Mouse (Mus musculus) embryonic fibroblast, embryonic 13.5 days (primary cell): Measurements from ENCODE around the gene Phldb2. TPM values are rescaled to one million over a fixed set of nuclear protein-coding genes. Genes with fewer than 3 reads are reported as not detected.

ENCODE experiments used
- H3K27ac ChIP-seq: 2 replicates; pipeline ENCODE4 v1.5.1; 2012; ENCODE audit warnings: low read length, control low read depth, inconsistent platforms; ENCODE audit not compliant: insufficient read depth
- H3K4me1 ChIP-seq: 2 replicates; pipeline ENCODE4 v1.6.1; 2011; ENCODE audit warnings: low read length; ENCODE audit not compliant: control insufficient read depth, insufficient read depth
- H3K4me3 ChIP-seq: 2 replicates; pipeline ENCODE4 v1.5.1; 2011; ENCODE audit warnings: mild to moderate bottlenecking, control low read depth, low read length; ENCODE audit not compliant: insufficient read depth
- CTCF ChIP-seq: IDR thresholded peaks from 2 replicates; pipeline ENCODE4 v1.5.1; 2011; ENCODE audit warnings: mild to moderate bottlenecking, control low read depth, low read length, moderate library complexity, borderline replicate concordance; ENCODE audit not compliant: insufficient read depth
- POLR2A ChIP-seq: IDR thresholded peaks from 2 replicates; pipeline ENCODE4 v1.6.1; 2011; ENCODE audit warnings: low read depth, mild to moderate bottlenecking, control low read depth, low read length, moderate library complexity
- polyA plus RNA-seq: library from polyadenylated mRNA; stranded (reverse); fragments of >200 nt; gene quantifications from 2 replicates; pipeline ENCODE4 v1.2.4, GENCODE M21; 2011; ENCODE audit warnings: low read depth; ENCODE audit not compliant: missing spikeins, insufficient read length

Phldb2 gene
- polyA plus RNA-seq, 1 experiment = 253 TPM

DNA sequence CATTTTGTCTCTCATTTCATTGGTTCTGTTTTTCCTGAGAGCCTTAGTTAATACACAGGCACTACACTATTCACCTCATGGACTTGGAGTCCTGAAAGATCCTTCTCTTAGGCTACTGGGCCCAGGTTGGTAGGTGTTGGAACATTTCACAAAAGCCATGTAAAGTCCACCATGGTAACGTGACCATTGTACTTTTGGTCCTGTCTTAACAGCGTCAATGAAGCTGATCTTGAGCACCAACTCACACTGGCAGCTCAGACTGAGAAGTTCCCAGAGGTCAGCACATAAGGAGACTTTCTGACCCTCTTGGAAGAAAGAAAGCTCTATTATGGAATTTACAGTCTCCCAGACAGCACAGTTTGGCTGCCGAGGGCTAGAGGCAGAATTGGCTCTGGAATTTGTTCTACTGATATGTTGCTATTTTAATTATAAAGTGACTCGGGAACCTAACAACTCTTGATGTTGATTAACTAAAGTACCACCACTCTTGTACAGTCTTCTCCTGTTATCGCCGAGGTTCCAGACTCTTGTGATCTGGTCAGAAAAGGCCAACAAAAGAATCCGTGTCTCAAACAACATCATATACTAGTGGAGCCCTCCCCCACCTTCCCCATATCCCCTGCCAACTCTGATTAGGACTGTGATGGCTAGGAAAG, 72.1 kb downstream of the Phldb2 start:
- TF ChIP-seq POLR2A = no peak
- no peak for TF ChIP-seq CTCF
- H3K4me3 ChIP-seq = no peak overlapping the region
- peaks cover 9% of the 10 kb centered on the region for H3K4me1 ChIP-seq
- peak overlapping the region; percentile 32; the same call in 1 of the 2 replicates for H3K27ac ChIP-seq

DNA sequence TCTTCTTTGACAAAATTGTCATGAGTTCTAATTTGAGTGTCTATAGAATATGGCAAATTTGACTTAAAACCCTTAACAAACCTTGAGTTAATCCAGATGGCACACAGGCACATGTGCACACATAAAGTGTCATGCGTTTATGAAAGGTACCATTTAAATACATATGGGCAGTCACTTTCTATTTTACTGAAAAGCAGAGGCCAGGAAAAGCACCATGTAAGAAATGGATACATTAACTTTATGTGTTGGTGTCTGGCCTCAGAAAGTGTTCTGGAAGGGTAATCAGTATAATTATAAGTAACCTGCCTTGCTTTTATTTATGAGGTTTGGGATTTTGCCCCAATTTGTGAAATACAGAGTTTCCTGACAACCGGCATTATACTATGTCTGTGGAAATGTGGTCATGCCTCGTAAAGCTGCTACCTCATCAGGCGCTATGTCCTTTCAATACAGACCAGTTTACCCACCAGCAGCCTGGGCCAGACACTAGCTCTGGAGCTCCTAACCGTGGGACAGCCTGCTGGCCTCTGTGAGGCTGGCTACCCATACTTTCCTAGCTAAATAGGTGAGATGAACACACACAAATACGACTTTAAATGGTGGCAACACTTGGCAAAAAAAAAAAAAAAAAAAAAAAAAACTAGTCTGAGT, 73.2 kb downstream of the Phldb2 start:
- no peak for TF ChIP-seq CTCF
- TF ChIP-seq POLR2A = no peak
- no peak overlapping the region for H3K4me3 ChIP-seq
- no peak overlapping the region for H3K27ac ChIP-seq
- H3K4me1 ChIP-seq = peaks cover 4% of the 10 kb centered on the region

DNA sequence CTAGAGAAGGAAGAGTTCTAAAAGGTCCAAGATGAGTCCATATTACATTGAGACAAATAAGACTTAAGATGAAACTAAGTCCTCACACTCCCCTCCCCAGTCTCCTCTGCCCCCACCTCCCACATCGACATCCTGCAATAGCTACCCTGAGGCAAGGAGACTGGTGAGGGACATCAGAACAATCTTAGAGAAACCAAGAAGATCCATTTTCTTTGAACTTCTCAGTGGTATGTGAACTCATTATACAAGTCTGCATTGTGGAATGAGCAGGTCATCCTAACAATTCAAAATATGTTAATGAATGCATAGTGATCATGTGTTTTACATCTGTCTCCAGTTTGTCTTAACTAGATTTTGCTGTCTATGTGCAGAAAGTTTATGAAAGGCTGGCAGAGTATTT, 75.7 kb downstream of the Phldb2 start:
- Histone ChIP-seq H3K27ac (peak overlapping the region; percentile 23), H3K4me3 (no peak overlapping the region), H3K4me1 (peaks cover 4% of the 10 kb centered on the region)
- TF ChIP-seq CTCF = no peak
- no peak for TF ChIP-seq POLR2A

DNA sequence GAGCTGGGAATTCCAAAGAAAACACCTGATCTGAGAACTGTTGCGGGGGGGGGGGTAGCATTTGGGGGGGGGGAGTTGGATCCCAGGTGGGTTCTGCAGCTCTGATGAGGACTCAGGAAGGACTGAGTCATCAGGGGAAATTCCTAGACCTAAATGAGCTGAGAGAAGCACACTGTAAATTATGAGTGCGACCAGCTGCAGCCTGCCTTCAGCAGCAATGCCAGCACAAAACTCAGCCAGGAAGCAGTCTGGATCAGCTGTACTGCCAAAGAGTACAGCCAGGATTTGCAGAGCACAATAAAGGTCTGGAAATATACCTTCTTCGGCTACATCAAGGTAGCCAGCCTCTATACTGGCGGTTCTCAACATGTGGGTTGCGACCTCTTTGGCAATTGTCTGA, 76.2 kb downstream of the Phldb2 start:
- H3K27ac ChIP-seq = peak overlapping the region; percentile 54

DNA sequence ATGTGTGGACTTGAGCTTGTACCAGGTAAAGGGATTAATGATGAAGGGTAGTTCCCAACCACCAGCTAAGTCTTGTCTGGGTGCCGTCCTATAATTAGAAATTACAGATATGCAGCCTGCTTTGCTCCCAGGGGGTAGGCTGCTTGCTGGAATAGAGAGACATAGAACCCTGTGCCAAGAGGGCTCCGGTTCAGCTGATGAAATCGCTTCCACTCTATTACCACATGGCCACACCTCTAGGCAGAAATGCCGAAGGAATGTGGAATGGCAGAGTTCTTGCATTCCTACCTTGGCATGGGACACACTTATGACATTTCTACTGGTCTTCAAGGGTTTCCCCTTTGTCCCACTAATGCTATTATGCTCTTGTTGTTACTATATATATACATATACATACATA, 80.0 kb downstream of the Phldb2 start:
- TF ChIP-seq POLR2A = no peak
- TF ChIP-seq CTCF = no peak
- H3K4me1 ChIP-seq = peaks cover 1% of the 10 kb centered on the region
- no peak overlapping the region for H3K4me3 ChIP-seq
- H3K27ac ChIP-seq = peak overlapping the region; percentile 41; the same call in 1 of the 2 replicates

More for the DNA sequence above, 76.2 kb downstream of the Phldb2 start:
- TF ChIP-seq POLR2A (no peak), CTCF (no peak)
- Histone ChIP-seq H3K4me1 (peaks cover 4% of the 10 kb centered on the region), H3K4me3 (no peak overlapping the region)

DNA sequence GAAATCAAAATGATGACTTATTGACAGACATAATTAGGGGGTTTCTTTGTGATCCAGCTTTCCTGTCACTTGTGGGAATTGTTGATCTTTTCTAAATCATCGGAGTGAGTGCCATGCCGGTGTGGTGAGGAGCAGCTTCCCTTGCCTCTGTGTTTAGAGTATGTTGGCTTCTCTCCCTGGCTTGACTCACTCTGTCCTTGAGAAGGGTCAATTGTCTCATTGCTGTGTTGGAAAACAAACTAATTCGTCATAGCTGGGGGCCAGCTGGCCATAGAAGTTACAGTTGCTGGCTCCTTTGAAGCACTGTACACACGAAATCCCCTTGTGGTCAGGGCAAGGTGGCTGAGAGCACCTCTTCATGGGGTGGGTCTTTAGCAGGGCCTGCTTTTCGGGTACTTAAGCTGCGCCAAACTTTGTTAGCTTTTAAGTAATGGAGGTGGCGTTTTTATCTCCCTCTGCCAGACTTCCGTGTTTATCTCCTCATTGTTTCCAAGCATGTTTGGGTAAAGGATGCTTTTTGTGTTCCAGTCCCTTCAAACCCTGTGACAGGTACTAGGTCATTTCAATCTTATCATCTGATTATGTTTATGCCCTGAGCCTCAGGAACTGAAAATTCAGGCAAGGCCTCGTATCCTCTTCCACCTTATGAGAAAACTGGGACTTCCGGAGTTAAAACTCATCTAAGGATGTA, 82.0 kb downstream of the Phldb2 start:
- no peaks in the 10 kb centered on the region; the same call in 1 of the 2 replicates for H3K4me1 ChIP-seq
- TF ChIP-seq POLR2A (no peak), CTCF (no peak)
- H3K4me3 ChIP-seq = no peak overlapping the region
- no peak overlapping the region for H3K27ac ChIP-seq

DNA sequence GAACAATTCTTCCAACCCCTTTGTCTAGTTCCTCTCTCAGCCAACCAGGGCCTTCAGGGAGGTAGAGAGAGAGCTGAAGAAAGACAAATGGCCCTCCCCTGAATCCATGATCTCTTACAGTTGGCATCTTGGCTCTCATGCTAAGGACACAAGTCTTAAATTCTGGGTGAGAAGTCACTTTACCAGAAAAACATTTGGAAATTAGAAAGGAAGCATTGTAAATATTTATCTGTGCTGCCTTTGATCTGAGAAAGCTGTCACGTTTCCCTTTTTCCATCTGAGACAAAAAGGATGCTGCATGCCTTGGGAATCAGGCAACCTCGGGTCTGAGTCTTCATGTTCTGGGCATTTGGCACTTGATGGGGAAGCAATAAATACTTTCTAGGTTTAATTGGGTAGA, 82.7 kb downstream of the Phldb2 start:
- TF ChIP-seq CTCF (no peak), POLR2A (no peak)
- Histone ChIP-seq H3K27ac (no peak overlapping the region), H3K4me3 (no peak overlapping the region), H3K4me1 (no peaks in the 10 kb centered on the region; the same call in 1 of the 2 replicates)

DNA sequence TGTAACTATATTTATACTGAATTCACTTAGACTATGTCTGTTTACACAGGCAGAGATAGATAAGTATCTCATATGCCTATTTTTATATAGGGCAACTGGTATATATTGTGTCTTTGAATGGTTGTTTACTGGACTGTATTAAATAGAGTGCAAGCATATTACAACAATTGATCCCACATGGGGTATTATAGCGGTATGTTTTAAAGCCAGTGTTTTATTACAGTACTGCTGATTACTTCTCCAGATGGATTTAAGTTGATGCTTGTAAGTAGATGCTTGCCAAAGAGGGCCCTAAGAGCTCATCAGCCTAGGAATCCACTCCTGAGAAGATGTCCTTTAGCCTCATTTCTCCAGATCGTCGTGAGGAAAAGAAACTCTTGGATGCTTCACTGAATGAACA, 84.4 kb downstream of the Phldb2 start:
- TF ChIP-seq POLR2A (no peak), CTCF (no peak)
- Histone ChIP-seq H3K4me1 (no peaks in the 10 kb centered on the region; the same call in 1 of the 2 replicates), H3K4me3 (no peak overlapping the region), H3K27ac (no peak overlapping the region)

DNA sequence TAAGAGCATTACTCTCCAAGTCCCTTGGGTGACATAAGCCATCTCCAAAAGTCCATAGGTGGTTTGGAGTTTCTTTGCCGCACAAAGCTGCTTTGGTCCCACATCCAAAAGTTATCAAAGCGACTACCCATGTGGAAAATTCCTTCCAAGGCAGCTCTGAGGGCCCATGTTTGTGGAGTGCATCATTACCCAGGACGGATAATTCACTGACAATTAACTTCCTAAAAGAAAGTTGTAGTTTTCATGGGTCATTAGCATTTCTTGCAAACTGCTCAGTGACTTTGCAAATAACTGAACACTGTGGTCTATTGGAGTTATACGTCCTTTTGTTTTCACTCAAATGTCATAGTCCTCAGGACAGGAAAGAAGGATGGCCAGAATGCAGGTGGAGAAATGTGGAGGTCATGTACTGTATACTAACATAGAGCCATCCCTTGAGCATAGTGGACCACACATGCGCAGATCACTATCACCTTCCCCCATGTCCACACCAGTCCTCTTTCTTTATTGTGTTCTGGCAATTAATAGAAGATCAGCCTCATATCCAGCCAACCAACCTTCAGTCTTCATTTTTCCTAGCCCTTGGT, 96.0 kb downstream of the Phldb2 start:
- H3K4me1 ChIP-seq = no peaks in the 10 kb centered on the region
- no peak overlapping the region for H3K4me3 ChIP-seq
- no peak overlapping the region for H3K27ac ChIP-seq
- TF ChIP-seq CTCF (no peak), POLR2A (no peak)
